Mouse (Mus musculus): ENCODE data around the gene Gpr157.

Gene Gpr157

DNA sequence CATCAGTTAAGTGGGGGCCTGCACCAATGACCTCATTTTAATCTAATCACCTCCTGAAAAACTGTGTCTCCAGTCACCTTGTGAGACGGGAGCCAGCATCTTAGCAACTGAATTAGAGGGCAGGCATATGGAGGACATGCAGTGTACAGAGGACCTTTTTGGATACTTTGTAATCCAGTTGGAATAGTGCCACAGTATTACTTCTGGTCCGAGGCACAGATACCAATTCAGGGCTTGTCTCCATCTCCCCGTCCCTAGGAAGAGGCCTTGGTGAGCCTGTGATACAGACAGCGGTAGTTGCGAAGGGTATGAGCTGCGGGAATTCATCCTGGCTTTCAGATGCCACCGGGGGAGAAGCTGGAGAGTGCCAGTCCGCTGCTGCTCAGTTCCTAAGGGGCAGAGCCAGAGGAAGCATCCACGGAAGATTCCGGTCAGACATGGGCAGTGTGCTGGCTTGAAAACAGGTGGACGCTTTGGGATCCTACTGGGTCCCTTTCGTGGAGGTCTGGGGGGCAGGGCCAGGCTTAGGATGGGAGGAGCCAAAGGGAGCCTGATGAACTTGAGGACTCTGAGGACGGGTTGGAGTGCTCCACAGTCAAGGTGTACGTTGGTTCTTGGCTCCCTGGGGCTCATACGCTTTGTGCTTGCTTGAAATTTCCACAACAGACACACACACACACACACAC is 14.6 kb upstream of the Gpr157 start:
- no peak for DNase-seq (ENCODE audit: low spot score)

DNA sequence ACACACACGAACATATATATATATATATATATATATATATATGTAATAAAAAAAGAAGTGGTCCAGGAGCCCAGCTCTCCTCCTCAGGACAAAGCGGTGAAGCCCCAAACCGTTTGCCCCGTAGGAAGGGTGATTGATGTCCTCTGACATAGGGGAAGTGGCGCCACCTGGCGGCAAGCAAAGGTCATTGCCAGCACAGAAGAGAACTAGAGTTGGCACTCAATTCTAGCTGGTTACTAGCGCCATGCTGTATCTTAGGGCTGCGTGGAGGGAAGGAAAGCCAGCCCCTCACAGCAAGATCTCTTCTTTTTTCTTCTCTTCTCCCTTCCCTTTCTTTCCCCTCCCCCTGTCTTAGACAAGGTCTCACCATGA is 14.1 kb upstream of the Gpr157 start:
- peak; percentile 73 for DNase-seq (ENCODE audit: low spot score)

DNA sequence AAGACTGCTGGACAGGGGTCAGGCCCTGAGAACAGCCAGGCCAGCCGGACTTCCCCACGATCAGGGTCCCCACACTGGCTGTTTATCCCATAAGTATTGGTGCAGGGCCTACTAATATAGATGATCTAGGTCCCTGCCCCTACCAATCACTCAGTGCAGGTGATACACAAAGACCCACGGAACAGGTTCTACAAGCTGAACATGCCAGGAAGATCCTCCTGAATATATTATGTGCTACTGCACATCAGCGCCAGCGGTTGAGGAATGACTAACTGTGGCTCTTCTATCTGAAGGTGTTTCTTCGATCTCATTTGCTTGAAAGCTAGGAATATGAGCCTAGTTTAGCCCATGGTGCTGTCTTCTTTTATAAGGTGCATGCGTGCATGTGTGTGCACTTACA is 11.8 kb upstream of the Gpr157 start:
- DNase-seq (ENCODE audit: low spot score) = peak; percentile 36

DNA sequence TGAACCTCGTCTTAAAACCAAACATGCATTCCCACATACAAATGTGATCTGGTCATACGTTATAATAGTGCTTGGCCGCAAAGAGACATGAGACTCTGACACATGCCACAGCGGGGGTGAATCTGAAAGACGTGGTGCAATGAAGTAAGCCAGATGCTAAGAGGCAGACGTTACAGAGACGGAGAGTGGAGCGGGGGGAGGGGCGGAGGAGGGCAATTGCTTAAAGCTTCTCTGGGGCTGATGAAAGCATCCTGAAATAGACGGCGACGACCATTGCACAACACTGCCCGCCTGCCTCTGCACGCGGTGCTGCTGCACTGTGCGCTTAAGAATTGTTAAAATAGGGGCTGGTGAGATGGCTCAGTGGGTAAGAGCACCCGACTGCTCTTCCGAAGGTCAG is 11.0 kb upstream of the Gpr157 start:
- no peak for DNase-seq (ENCODE audit: low spot score)

DNA sequence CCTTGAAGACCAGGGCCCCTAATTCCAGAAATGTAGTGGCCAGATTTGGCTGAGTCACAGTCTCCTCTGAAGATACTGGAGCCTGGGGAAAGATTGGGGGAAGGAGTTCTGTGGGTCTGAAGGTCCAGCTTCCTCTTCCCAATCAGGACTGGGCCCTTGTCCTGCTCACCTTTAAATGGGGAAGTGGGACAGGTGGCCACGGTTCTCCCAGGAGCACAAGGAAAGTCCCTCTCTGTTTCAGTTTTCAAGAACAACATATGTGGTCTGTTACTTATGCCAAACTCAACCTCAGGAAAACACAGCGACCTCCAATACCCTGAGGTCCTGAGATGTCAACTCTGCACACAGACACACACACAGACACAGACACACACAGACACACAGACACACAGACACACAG is 8.5 kb upstream of the Gpr157 start:
- no peak for DNase-seq (ENCODE audit: low spot score)

DNA sequence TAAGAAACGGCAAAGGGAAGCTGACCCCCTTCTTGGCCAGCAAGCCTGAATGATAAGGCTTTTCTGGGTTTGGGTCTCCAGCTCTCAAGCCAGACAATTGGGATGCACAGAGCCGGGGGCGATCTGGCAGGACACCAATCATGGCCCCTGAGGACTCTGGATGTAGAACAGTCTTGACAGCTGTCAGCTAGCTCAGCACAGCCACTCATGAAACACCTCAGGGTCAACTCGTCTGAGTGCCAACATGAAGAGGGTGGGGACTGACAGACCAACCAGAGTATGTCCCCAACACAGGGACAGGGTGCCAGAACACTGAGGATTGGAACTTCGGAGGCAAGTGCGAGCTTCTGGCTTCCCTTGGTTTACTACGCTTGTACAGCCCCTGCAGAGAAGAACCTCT is 7.9 kb upstream of the Gpr157 start:
- DNase-seq (ENCODE audit: low spot score) = no peak

DNA sequence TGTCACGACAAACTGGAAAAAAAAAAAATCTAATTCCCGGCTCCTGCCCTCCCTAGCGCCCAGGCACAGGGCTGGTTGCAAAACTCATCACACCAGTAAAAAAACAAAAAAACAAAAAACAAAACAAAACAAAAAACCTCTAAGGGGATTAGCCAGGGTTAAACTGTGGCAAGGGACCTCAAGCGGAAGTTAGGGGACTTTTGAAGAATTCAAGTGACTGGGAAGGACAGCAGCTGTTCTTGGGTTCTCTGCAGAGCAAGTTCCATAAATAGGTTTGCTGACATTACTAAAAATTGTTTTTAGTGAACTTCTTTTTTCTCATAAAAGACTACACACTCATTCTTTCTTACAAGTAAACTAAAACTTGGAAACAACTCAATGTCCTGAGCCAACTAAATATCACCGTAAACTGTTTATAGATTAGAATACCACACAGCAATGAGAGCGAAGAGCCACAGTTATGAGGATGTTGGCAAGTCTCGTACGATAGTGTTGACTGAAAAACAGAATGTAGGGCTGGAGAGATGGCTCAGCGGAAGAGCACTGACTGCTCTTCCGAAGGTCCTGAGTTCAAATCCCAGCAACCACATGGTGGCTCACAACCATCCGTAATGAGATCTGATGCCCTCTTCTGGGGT is 6.7 kb upstream of the Gpr157 start:
- no peak for DNase-seq (ENCODE audit: low spot score)

DNA sequence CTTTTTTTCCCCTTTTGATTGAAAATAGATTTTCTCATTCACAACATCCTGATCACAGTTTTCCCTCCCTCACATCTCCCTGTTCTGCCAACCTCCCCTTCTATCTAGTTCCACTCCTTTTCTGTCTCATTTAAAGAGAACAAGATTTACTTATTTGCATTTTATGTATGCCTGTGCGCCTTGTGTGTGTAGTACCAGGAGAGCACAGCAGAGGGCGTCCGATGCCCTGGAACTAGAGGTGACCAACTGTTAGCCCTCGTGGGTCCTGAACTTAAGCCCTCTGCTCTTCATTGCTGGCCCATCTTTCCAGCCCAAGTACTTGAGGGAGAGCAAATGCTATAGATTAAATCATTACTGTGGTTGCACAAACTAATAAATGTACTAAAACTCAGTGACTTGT is 1.8 kb upstream of the Gpr157 start:
- DNase-seq (ENCODE audit: low spot score) = no peak

DNA sequence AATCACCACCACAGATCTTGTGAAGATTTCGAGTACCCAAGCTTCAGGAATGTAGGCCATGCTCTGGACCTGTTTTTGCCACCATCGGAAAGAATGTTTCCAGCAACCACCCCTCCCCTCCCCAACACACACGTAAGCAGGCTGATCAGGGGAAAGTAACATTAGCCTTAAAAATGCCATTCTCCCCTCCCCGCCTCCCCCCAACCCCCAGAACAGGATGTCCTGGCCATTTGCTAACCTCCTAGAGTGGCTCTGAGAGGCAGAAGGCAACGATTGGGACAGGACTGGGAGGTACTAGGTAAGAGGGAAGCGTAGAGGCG is 364 bp upstream of the Gpr157 start:
- no peak for DNase-seq (ENCODE audit: low spot score)

DNA sequence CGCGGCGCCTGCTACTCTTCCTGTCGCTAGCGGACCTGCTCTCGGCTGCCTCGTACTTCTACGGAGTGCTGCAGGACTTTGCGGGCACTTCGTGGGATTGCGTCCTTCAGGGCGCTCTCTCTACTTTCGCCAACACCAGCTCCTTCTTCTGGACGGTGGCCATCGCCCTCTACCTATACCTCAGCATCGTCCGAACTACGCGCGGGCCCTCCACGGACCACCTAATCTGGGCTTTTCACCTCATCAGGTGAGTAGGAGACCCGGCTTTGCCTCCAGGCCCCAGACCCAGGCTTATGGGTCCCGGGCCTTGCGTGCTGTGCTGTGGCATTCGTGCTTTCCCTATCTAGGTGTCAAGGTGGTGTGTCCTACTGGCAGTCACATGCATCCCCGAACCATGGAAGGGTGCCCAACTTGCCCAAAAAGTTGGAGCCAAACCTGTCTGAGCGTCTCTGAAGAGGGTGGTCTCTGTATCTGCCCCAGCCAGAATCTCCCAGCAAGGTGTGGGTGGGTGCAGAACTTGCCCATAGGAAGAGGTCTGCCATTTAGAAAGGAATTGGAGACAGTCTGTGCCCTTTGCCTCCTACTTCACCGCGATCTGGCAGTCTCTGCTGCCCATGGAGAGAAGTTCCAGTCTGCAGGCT is 845 bp downstream of the Gpr157 start:
- DNase-seq (ENCODE audit: low spot score) = no peak

DNA sequence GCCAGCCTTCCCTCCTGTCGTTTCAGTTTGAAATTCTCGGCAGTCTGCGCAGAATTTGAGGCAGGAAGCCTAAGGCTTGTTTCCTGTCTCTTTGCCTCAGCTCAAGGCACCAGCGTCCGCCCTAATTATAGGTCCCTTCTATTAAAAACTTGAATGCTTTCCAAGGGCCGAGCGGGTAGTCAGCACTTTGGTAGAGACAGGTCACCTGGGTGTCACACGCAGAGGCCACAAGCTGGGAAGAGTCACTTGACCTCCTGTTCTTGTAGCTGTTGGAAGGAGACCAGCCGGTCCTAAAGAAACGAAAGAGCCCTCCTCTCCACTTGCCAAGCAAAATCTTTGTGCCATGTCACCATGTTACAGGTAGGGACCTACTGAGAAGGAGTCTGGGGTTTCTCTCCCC is 2.0 kb downstream of the Gpr157 start:
- no peak for DNase-seq (ENCODE audit: low spot score)

DNA sequence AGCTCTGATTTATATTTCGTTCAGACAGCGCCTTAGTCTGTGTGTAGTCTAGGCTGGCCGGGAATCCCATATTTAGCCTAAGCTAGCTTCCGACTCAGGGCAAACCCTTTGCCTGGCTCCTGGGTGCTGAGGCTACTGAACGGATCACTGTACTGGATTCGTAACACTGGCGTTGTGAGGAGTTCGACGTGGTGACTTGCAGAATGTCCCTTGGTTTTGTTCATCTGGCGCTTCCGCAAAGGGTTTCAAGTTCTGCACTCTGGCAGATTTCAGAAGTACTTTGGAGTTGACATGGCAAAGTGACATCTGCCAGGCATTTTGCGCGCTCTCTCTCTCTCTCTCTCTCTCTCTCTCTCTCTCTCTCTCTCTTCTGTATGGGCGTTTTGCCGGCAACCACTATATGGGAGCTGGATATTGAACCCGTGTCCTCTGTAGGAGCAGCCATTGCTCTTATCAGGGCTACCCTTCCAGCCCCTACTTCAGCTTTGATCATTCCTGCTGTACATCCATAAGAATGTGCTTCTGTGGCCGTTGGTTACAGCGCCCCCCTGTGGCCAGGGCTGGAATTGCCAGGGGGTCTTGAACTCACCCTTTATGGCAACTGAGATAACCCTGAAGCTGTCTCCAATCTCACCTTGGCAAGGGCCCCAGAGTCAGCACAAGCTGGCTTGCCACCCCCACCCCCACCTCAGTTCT is 4.9 kb downstream of the Gpr157 start:
- DNase-seq (ENCODE audit: low spot score) = no peak

DNA sequence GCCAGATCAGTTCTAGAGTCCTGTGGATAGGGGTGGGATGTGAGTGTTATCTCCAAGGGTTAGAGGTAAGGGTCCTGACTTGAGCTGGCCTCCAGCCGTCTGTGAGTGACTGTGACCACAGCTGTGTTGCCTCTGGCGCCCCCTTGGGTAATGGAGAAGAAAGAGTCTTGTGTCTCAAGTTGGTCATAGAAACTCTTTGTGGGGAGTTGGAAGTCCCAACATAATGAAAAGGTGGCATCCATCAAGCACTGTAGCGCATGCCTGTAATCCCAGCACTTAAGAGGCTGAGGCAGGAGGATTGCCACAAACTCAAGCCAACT is 5.4 kb downstream of the Gpr157 start:
- no peak for DNase-seq (ENCODE audit: low spot score)

DNA sequence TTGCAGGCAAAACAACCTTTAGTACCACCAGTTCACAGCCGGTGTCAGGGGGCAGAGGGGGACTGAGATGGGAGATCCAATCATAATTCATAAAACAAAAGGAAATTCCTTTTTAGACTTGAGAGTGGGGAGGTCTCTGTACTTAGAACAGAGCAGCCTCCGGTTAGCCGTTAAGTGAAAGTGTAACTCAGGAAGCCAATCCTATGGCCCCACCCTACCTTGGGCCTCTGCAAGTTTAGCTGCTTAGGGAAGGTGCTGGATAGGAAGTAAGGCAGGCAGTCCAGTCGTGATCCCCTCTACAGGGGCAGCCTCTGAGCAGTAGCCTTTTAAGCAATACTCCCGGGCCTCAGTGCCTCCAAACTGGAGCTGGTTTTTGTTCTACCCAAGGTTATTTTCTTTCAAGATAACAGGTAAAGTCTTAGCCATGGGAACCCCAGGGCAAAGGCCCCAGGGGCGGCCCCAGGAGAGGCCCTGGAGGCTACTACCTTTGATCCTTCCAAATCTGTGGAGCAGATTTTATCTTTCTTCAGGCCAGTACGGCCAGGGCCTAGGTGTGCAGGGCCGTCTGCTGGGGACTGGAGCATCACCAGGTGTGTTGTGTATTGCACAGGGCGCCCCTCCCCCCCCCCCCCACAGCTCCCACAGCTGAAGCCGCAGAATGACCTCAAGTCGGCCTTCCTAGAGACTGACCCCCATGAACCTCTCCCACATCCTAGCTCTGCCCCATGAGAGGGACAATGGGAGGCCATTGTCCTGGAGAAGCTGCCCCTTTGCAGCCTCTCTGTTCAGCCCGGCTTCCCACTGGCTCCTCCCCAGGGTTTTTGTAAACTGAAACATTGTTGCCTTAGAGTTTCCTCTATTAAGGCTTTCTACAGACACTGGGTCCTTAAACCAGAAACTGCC is 6.6 kb downstream of the Gpr157 start:
- peak; percentile 67 for DNase-seq (ENCODE audit: low spot score)

DNA sequence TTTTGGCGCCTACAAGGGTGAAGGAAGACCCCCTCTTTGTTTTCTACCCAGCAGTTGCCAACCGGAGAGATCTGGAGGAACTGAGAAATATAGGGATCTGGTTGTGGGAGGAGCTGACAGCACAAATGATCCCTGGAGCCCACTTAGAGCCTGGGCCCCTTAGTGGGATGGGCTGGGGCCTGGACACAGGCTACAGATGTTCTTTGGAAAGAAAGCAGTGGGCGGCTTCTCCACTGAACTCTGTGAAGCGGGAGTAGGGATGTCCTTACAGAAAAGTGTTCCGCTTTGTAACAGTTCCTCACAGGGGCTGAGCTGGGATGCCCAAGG is 7.3 kb downstream of the Gpr157 start:
- peak; percentile 57 for DNase-seq (ENCODE audit: low spot score)

DNA sequence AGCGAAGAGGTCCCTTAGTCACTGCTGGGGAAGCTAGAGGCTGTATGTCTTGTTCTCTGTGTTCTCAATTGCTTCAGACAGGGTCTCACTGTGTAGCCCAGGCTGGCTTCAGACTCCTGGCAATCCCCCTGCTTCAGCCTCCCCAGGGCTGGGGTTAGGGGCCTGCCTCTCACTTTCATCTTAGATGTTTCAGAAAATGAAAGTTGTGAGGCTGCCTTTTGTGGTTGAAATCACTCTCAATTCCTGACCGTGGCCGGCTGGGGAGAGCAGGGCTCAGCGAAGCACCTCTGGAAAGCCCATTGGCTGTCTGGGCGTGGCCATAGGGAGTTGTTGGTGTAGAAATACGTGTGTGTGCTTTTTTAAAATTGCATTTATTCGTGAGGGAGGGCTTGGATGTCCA is 9.1 kb downstream of the Gpr157 start:
- DNase-seq (ENCODE audit: low spot score) = no peak

DNA sequence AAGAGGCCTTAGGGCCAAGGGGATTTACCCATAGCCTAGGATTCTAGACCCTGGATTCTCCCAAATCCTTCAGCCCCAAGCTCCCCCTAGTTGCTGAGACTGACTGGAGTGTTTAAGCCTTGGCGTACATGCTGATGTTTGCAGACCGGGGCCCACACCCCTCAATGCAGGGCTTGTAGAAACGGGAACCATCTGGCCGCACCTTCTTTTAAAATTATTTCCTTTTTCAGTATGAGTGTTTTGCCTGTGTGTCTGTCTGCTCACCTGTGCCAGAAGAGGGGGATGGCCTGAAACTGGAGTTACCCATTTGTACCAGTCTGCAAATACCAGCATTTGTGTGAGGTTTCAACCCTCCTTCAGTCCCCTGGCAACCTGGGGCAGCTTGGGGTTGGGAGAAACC is 10.7 kb downstream of the Gpr157 start:
- DNase-seq (ENCODE audit: low spot score) = no peak

DNA sequence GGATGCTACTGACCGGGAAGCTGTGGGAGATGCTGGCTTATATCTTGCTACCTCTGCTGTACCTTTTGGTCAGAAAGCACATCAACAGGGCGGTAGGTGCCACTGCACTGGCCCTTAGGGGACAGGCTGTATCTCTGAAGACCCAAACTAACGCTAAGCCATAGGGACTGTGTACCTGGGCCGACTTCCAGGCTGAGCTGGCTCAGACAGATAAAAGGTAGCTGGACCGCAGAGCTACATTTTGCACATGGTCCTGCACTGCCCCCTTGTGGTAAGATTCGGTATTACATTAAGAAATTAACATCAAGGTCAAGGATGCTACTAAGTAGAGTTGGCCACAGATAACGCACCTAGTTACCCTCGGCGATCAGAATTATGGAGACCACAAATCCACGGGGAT is 11.7 kb downstream of the Gpr157 start:
- DNase-seq (ENCODE audit: low spot score) = peak; percentile 87

DNA sequence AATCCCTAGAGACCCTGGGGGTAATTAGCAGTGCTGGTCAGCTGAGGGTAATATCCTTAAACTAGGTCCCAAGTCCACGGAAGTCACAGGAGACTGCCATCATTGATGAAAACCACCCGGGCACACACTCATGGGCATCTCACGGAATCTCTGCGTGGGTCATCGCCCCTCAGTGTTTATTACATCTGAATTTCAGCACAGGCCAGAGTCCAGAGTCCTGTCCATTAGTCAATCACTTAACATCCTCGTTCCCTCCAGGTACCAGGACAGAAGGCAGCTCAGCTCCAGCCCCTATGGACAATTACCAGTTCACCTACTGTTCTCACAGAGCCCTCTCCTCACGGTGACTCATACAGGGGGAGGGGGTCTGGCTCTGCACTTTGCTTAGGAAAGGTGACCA is 15.7 kb downstream of the Gpr157 start:
- DNase-seq (ENCODE audit: low spot score) = no peak

DNA sequence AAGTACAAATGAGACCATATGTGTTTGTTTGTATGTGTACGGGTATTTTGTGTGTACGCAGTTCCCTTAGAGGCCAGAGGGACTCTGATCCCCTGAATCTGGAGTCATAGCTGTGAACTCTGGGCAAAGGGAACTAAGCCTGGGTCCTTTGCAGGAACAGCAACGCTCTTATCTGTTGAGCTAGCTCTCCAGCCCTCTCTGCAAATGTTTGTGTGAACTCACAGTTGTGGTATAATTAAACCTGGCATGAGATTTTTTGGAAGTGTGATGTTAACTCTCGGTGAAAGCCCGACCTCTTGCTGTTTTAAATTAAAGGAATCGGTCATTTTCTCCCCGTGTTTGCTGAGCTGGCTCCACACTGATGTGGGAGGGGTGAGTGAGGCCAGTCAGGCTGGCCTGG is 18.5 kb downstream of the Gpr157 start:
- DNase-seq (ENCODE audit: low spot score) = no peak

DNA sequence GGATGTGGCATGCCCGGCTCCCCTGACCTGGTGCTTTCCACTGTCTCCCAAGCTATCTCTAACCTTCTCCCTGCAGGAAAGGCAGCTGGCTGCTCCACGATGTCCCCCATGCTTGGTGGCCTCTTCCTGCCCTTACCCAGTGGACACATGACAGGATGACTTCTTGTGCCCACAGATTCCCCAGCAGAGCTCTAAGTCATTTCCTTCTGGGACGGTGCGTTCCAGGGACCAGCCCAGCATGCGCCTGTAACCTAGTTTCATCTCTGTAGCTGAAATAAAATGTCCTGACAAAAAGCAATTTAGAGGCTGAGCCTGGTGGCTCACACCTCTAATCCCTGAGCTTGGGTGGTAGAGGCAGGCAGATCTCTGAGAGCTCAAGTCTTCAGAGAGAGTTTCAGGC is 19.5 kb downstream of the Gpr157 start:
- no peak for DNase-seq (ENCODE audit: low spot score)

DNA sequence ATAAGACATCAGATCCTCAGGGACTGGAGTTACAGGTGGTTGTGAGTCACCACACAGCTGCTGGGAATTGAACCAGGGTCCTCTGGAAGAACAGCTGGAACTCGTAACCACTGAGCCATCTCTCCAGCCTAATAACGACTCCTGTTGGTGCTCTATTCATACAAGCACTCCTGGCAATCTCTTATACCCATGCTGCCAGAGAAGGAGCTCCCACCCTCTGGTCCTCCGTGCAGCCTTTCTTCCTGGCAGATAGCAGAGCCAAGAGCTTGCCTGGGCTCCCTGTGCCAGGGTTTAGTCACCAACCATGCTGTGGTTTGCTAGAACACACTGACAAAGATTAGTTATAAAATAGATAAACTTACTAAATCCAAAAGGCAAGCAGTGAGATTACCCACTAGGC is 22.5 kb downstream of the Gpr157 start:
- DNase-seq (ENCODE audit: low spot score) = no peak

DNA sequence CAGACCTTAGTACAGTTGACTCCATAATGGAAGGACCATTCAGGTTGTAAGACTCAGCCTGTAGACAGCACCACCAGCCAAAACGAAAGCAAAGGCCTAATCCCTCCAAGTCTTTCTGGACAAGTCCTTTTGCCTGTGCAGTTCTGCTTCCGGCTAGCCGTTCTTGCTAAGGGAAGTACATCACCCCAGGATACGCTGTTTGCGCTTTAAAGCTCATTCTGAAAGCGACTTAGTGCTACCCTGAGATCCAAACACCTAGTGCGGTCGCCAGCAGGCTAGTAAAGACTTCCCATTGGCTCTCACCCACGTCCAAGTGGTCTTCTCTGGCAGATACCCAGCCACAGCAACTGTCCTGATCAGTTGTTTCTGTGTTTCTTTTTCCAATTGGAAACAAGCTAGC is 23.2 kb downstream of the Gpr157 start:
- no peak for DNase-seq (ENCODE audit: low spot score)

All from embryo, embryonic 10 days (tissue).